Mouse (Mus musculus) common myeloid progenitor, adult 5-6 weeks (primary cell): ENCODE results near the gene Mphosph6. TPM values are rescaled to one million over a fixed set of nuclear protein-coding genes. Genes with fewer than 3 reads are reported as not detected.

Source experiments
- ATAC-seq: replicated peaks from 2 replicates; pipeline ENCODE4 v1.8.0; 2016; ENCODE audit warnings: low read depth, mild to moderate bottlenecking, moderate TSS enrichment, inconsistent platforms; ENCODE audit not compliant: poor library complexity, severe bottlenecking
- total RNA-seq: library from RNA; stranded (forward); fragments of 200-1000, 187-1606 nt; gene quantifications from 2 replicates; pipeline ENCODE4 v1.2.3, GENCODE M21; 2017

The Mphosph6 gene
- total RNA-seq, 1 experiment from 2014 or later: 51.0 TPM

DNA sequence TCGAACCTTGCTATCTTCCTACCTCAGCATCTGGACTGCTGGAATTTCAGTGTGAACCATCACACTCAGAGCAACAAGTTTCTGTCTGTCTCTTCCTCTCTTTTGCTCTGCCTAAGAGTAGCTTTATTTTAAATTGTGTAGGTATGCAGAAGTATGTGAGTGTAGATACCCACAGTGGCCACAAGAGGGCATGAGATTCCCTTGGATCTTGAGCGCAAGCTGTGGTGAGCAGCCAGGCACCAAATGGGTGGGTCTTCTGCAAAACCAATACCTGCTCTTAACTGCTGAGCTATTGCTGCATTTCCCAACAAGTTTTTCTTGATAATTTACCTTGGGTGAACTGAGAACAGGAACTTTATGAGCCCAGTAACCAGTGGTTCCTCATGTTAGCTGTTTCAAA, 29.6 kb downstream of the Mphosph6 start:
- ATAC-seq: peak; percentile 79

DNA sequence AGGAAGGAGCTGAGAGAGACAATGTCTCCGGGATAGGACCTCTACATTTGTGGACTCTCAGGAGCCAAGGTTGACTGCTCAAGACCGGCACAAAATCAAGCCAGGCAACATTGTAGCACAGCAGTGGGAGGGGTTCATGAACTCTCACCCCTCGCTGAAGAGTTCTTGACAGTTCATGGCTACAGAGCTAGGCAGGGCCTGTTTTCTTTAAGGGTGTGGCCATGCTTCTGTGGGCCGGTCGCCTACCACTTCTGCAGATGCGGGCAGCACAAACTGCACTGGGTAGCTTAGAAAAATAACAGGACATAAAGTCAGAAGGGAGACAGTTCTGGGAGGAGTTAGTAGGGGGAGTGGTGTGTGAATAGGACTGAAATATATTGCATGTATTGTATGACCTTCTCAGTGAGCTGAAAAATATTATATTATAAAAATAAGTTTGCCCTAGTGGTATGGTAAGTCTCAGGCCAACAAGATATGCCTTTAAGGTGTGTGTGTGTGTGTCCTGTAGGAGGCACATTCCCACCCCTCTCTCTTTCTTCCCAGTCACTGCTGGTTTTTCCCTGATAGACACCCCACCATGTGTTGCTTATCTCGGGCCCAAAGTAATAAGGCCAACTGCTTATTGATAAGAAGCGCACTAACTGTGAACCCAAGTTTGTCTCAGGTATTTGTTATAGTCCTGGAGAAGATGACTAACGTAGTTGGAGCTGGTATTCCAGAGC, 30.5 kb downstream of the Mphosph6 start:
- no peak for ATAC-seq

DNA sequence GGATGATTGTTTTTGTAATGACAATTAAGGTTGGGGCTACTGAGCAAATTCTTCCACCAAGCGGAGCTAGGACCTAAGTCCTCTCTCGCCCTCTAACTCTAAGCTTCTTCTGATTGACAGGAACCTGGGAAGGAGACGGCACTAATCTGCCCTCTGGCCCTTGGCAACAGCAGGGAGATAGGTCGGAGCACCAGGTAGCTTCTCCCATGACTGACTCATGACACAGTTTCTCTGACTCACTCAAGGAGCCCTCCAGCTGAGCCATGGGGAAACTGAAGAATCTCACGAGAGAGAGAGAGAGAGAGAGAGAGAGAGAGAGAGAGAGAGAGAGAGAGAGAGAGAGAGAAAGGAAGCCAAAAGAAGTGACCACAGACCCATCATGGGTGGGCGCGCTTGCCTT, 32.8 kb downstream of the Mphosph6 start:
- no peak for ATAC-seq

DNA sequence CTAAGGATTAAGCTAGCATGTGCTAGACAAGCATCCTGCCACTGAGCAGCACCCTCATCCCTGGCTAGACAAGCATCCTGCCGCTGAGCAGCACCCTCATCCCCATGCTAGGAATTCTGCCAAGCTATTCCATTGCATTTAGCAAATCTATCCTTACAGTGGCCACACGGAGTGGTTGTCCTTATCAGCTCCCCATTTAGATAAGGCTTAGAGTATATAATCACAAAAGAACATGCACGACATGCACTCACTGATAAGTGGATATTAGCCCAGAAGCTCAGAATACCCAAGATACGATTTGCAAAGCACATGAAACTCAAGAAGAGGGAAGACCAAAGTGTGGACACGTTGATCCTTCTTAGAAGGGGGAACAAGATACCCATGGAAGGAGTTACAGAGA, 35.8 kb downstream of the Mphosph6 start:
- no peak for ATAC-seq

DNA sequence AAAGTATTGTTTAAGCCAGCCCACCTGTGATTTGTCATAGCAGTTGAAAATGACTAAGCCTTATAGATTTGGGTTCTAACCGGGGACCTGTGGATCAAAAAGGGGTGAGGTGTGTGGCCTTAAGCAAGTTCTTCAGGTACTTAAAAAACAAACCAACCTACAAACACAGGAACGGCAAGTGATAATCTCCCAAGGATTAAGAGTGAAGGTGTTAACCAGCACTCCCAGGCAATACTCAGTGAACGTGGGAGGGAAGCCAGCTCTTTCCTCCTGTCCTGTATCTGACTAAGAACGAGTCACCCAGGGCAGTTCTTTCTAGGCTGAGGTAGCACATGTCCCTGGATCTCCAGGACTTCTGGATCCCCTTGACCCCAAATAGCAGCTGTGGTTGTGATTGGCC, 37.1 kb downstream of the Mphosph6 start:
- no peak for ATAC-seq

DNA sequence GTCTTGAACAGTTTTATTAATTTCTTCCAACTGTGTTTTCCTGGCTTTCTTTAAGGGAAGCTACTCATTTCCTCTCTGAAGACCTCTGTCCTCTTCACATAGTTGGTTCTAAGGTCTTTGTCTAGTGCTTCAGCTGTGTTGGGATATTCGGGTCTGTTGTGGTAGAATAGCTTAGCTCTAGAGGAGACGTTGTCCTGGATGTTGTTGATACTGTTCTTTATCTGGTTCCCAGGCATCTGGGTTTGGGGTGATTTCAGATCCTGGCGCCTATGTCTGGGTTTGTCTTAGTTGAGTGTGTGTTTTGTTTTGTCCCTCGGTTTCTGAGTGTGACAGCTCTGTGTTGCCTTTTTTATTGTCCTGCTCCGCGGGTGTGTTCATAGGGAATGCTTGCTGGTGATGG, 39.0 kb downstream of the Mphosph6 start:
- no peak for ATAC-seq

DNA sequence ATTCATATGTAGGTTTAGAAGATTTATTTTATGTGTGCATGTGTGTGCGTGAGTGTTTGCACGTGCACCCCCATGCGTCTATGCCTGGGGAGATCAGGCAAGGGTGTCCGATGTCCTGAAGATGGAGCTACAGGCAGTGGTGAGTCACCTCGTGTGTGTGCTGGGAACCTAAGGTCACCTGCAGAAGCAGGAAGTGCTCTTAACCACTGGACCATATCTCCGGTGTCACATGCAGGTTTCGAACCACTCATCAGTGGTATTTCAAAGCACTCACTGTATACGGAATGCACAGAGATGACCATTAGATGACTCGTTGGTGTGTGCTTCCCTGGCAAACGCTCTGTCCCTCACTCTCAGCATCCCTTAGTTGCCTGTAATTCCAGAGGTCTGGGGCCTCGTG, 43.8 kb downstream of the Mphosph6 start:
- no peak for ATAC-seq

DNA sequence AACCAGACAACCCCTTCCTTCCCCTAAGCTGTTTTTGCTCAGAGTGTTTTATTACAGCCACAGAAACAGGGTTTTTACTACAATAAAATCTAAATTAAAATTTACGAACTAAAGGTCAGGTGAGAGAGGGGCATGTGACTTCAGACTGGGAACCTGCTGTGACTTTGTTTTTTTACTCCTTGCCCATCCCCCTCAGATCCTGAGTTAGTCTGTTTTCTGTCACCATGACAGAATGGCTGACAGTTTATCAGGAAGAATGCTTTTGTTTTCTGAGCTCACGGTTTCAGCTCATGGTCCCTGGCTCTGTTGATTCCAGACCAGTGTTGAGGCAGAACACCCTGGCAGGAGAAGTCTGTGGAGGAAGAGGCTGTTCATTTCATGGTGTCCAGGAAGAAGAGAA, 52.3 kb downstream of the Mphosph6 start:
- no peak for ATAC-seq

DNA sequence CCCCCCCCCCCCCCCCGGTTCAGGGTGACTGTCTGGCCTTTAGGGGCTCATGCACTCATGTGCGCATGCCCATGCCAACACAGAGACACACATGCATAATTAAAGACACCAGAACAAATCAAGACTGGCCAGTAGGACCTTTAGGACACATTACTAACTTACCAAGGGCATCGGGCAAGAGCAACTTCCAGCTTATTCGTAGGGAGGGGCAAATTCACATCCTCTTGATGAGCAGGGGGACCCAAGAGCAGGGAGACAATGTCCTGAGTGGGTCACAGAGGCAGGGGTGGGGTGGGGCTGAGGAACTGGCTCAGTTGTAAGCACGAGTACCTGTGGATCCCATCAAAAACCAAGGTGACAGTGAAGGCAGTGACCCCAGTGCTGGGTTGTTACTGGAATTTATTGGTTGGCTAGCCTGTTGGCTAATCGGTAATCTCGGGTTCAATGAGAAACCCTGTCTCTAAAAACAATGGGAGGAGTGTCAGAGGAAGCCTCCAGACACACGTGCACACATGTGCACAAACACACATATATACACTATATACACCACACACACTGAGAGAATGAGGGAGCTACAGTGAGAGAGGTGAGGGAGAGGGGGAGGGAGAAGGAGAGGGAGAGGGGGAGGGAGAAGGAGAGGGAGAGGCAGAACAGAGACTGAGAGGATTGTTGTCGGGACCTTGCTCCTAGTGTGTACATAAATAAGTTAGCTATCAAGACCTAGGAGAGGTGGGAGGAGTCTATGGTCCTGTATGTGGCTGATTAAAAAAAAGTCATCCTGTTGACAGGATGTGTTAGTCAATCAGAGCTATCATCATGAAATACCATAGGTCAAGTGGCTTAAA, 53.6 kb downstream of the Mphosph6 start:
- no peak for ATAC-seq

DNA sequence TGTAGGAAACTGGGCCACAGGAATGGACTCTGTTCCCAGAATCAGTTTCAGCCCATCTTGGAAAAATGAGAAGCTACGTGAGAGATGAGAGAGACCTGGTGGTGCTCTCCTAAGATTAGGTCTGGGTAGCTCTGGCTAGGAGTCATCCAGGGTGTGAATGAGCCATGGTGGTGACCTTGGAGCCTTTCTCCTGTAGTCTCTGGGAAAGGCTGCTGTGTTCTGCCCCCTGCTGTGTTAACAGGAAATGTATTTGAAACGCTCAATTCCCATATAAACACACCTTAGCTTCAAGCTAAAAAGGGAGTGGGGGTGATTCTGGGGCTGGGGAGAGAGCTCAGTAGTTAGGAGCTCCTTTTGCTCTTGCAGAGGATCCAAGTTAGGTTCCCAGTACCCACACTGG, 54.3 kb downstream of the Mphosph6 start:
- ATAC-seq: no peak

DNA sequence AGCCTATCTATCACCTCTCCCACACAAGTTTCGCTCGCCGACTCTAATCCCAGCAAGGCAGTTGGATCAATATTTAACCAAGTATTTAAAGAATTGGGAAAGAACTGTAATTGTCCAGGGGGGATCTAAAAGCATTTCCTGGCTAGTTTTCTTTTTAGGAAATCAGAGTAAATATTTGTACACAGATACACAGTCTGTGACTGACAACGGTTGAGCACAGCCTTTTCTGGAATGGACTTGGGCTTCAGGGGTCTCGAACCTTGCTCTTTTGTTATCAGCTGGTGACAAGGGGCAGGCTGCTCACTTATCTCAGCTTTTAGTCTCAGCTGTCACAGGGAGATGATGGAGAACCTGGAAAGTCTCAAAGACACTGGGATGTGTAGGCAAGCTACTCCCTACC, 55.1 kb downstream of the Mphosph6 start:
- no peak for ATAC-seq

DNA sequence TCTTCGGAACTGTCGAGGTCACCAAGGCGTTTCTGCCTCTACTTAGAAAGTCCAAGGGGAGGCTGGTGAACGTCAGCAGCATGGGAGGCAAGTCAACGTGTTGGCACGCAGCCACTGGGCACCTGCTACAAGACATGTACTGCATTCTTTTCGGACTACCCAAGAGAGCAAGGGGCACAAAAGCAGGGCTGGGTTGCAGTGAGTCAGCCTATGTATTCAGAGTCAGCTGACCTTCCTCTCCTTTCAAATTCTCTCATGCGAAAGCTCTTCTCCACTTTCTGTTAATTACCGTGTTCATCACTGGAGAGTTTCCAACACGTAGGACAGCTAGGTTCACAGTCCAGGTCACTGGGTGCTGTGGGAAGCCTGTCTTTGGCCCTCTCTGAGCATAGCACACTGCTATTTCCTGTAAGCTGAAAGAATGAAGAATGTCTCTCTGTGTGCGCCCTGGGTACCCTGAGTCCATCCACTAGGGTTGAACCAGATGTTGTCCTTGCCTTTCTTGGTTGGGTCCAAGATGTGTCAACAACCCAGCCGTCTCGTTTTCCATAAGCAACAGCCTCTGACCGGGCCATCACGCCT, 59.2 kb downstream of the Mphosph6 start:
- ATAC-seq: no peak

Other genes starting within 250 kb of the Mphosph6 start
- gene Sdr42e1, start 128.3 kb downstream of the Mphosph6 start, total RNA-seq: 3.5 and 3.7 TPM in 2 replicates
- gene Hsd17b2, start 100.0 kb downstream of the Mphosph6 start, total RNA-seq: not detected in 2 replicates